Mouse (Mus musculus): Measurements from ENCODE around the gene Nrbp1. TPM values are rescaled to one million over a fixed set of nuclear protein-coding genes. Genes with fewer than 3 reads are reported as not detected.

The Nrbp1 gene
- 10 to 100 TPM; 91.5 to 96.5 TPM for polyA plus RNA-seq (2017; shearing (Covaris generic))

- ATAC-seq: peak; percentile 98
Measured at GRCm38 (mm10) chr5:31240637-31241521, at the start of gene Nrbp1, which contains the start of gene Gm9970. Gene Nrbp1, plus strand, starts transcription at chr5:31240864. Gene Gm9970, minus strand, starts transcription at chr5:31241232.

DNA sequence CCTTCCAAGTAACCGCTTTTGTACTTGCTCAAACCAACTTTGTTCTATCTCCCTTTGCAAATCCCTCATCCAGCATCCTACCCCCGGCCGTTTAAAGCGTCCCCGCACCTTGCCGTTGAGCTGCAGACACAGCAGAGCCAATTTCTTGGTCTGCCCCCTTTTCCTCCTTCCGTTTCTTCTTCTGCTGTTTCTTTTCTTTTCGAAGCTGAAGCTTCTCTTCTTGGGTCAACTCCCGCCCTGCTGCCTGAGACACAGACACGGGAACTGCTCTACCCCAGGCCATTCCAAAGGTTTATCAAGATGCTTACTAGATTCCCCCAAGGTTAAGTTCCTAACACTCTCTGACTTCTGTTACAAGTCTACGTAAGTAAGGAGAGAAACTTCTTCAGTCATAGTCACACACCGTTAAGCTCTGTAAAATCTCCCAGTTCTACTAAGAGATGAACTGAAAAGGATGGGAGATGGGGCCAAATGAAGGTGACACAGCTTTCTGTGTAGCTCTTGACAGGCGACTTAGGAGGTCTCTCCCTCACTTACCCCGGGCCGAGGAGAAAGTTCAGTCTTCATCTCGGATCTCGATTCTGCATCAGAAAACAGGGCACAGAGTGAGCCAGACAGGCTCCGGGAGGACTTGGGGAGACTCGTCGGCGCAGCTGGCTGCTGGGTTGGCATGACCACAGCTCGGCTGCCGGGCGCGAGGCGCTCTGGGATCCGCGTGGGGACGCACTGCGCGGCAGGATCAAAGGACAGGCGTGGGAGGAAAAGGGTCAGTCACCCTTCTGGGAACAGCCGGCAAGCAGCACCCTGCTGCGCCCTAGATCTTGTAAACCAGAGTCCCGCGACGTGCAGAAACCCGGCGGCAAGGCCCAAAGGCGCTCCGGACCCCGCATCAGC lies 48.4 kb upstream of the Nrbp1 start:
- ATAC-seq: no peak

DNA sequence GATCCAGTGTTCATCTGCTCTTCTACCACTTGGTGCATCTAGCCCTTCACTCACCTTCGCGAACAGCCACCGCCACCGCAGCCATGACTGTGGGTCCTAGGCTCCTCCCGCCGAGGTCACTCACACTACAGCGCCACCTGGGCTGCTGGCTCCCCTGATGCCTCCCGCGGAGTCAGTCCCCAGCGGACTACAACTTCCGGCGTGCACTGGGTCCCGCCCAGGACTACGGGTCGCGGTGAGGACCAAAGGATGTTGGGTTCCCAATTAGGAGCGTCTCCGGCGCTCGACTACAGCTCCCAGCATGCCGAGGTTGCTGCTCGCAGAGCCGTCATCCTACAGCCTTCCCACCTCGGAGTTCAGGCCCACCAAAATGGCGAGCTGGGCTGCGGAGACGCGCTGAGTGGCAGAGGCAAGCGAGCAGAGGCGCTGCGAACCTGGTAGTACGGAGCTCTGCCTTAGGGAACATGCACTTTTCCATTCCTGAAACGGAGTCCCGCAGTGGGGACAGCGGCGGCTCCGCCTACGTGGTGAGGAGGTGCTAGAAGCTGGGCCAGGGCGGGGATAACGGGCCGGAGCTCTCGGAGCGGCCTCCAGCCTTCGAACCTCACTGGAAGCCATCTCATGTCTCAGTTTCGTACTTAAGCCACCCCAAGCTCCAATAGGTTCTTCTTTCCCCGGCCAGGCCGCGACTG lies 47.6 kb upstream of the Nrbp1 start, which contains the start of the genes Snx17 and Eif2b4:
Gene Snx17 (plus strand): TSS at position 289 of the 692 bp plus-strand sequence.
Gene Eif2b4 (minus strand): TSS at position 492 of the 692 bp plus-strand sequence.
- peak; percentile 93 for ATAC-seq

DNA sequence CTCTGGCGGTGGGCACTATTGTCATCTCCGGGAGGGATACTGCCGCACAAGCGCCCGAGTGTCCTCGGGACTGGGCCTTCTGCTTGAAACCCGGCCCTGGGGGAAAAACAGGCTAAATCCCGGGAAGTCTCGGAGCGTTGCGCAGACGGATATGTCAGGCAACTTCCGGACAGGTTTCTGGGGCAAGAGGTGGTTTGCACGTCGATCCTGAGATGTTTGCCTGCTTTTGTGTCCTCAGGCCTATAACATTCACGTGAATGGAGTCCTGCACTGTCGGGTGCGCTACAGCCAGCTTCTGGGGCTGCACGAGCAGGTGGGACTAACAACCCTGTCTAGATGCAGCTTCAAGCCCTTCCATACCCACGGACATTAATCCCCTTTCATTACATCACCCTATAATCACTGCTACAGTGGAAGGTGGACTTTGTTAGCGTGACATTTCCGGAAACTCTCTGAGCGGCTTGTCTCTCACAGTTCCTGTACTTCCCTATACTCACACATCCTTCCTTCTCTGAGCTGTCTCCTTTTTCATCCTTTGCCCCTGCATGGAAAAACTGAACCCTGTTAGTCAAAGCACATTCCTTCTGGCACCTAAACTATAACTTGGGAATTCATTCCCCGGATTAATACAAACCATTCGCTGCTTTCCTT lies 46.9 kb upstream of the Nrbp1 start:
- ATAC-seq: no peak

- ATAC-seq: no peak
Measured at GRCm38 (mm10) chr5:31194486-31195485, 45.9 kb upstream of the Nrbp1 start.

DNA sequence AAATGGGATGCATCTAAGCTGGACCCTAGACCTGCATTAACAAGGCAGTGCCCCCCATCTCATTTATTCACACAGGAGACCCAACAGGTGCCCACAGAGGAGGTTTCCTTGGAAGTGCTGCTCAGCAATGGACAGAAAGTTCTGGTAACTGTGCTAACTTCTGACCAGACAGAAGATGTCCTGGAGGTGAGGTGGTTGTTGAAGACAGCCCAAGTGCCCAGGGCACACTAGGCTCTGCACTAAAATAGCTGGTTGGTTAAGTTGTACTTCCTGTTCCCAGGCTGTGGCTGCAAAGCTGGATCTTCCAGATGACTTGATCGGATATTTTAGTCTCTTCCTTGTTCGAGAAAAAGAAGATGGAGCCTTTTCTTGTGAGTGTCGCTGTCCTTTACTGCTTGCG lies 45.0 kb upstream of the Nrbp1 start:
- ATAC-seq: no peak

DNA sequence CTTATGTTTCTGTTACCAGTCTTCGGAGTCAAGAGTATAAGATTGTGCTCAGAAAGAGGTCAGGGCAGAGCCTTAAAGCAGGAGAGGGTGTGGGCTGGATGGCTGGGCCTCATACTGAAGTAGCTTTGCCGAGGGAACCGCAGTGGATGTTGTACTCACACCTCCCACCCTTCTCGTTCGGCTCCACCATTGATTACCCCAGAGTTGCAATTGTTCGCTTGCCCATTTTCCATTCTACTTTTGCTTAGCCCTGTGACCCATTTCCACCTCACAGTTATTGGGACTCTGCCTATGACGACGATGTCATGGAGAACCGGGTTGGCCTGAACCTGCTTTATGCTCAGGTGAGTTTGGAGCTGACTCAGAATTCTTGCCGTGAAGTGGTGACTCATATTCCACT lies 44.5 kb upstream of the Nrbp1 start:
- no peak for ATAC-seq

- no peak for ATAC-seq
Measured at GRCm38 (mm10) chr5:31197072-31197471, 43.6 kb upstream of the Nrbp1 start.

- no peak for ATAC-seq
Measured at GRCm38 (mm10) chr5:31198170-31198569, 42.5 kb upstream of the Nrbp1 start.

DNA sequence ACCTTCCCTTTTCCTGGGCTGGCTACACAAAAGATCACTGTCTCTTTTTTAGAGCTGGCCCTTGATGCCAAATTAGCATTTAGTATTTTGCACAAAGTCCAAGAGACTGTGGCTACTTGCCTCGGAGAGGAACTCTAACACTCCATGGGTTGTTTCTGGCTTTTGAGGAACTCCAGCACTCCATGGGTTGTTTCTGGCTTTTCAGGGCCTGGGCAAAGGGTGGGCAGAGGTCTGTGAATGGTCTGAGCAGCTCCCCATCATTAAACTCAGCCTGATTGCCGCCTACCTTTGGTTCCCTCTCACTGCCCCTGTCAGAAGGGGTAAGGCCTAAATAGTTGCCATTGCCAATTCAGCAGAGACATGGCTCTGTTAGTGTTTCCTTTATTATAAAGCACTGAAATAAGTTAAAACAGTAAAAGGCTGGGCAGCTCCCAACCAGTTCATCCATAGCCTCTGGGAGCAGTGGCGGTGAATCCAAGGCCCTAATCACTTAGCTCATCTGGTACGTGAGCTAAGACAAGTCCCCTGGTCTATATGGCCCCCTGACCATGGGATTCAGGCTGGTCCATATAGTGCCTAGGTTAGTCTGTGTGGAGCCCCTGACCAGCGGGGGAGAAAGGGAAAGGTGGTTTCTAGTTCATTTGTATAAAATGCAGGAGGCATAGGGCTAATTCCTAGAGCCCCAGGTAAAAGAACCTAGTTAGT lies 41.9 kb upstream of the Nrbp1 start:
- ATAC-seq: no peak

DNA sequence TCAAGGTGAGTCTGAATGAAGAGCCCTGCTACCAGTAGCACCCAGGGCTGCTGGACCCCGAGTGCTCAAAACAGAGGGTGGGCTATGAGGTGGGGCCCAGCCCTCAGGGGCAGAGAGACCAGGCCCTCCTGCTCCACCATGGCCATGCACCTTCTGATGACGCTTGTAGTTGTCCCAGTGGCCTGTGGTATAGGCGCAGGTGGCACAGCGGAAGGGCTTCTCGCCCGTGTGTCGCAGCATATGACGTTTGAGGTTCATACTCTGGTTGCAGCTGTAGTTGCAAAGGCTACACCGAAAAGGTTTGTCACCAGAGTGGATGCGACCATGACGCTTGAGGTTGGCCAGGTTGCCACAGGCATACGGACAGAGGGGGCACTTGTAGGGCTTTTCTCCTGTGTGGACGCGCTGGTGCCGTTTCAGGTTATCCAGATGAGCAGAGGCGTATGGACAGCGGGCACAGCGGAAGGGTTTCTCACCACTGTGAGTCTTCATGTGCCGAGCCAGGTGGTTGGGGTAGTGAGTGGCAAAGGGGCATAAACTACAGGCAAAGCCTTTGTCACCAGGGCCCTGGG lies 41.3 kb upstream of the Nrbp1 start:
- ATAC-seq: no peak

DNA sequence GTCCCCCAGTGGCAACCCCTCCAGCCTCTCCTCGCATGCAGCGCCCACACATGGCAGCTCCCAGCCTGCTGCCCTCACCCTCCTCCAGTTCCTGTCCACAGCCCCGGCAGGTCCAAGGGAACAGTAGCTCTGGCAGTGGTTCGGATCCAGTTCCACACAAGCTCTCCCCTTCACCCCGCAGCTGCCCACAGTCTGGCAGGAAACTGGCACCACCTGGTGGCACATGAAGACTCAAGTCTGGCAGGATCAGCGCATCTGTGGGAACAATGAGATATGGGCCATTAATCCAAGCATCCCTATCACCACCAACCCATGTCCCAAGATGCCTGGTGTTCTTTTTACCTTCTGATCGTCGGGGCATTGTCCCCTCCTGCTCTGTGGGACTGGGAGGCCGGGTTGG lies 40.8 kb upstream of the Nrbp1 start:
- no peak for ATAC-seq

- no peak for ATAC-seq
Measured at GRCm38 (mm10) chr5:31200327-31200768, 40.3 kb upstream of the Nrbp1 start.

DNA sequence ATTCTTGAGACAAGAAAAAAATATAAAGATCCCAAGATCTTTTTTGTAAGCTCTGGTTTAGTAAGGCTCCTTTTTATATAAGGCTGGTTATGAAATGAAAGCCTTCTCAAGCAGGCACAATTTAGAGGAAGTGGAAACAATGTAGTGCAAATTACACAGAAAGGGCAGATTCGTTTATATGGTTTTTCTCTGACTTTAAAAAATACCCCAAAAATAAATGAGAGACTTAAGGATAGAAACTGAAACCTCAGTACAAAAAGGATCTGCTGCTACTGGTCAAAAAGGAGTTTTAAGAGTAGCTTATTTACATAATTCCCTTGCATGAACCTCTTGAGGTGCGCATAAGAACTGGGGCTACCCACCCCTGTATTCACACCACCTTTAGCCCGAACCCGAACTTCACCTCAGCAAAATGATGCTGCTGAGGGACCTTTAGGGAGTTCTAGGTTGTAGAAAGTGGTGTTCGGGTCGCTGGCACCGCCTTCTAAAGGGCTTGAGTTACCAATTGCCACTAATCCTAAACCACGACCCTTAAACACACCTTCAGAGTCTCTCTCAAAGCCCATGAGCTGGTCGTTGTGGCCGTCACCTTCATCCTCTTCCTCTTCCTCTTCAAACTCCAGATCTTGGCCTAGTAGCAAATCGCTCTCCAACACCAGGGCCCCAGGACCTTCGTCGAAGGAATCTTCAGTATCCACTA lies 39.5 kb upstream of the Nrbp1 start:
- no peak for ATAC-seq

DNA sequence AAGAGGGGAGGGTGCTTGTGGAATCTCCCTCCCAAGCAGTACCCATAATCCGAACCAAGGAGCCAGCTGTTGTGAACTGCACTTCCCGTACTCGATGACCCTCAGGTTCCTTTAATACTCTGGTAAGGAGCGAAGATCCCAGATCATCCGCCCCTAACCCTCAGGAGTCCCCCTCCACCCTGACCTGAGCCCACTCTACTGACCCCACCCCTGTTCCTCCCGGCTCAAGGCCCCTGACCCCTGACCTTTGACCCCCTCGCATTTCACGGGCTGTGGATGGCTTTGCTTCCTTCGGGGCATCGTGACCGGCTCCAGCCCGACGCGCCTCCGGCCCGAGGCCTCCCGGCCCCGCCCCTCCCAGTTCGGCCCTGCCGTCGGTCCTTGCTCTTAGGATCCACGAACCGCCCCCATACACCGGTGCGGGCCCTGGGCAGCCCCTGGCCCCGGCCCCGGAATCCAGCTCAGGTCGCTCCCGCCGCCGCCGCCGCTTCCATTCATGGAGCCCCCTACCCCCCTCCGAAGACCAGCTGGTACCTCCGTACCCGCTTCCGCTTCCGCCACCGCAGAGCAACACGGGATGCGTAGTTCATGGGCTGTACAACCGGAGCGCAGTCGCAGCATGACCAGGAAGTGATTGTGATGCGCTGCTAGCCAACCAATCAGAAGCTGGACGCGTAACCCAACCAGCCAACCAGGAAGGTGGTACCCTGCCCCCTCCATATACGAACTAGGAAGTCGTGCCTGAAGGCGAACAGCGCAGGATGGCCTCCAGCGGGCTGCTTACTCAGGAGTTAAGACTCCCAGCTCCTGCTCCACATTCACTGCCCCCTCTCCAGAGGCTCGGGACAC lies 38.7 kb upstream of the Nrbp1 start, which contains the start of gene Zfp513:
Gene Zfp513 (minus strand): TSS at position 562 of the 849 bp plus-strand sequence.
- peak; percentile 98 for ATAC-seq

- ATAC-seq: no peak
Measured at GRCm38 (mm10) chr5:31202933-31203332, 37.7 kb upstream of the Nrbp1 start.

GRCm38 (mm10) chr5:31203866-31204265 lies 36.8 kb upstream of the Nrbp1 start:
- no peak for ATAC-seq

- no peak for ATAC-seq
Measured at GRCm38 (mm10) chr5:31204421-31204820, 36.2 kb upstream of the Nrbp1 start.
